Mouse (Mus musculus): Measurements from ENCODE around the gene 4930596D02Rik. TPM values are rescaled to one million over a fixed set of nuclear protein-coding genes. Genes with fewer than 3 reads are reported as not detected.

The 4930596D02Rik gene
- total RNA-seq (2021) = not detected
- long read RNA-seq, experiment 1 = 0 reads
- long read RNA-seq, experiment 2 = 0 reads

DNA sequence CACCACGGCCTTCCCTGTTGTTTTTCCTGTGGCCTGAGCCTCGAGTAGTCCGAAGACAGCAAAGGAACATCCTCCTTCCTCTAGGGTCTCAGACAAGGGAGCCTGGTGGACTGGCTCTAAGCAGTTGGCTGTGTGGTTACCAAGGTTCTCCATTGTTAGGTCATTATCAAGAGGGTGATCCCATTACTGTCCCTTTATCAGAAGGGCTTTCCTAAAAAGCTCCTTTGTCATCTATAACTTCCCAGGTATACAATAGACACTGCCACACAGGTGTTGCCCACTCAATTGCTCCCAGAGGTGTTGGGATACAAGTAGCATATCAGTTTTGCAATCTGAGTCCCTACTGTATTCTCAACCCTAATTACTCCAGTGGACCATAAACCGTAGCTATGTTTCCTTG lies at the start of gene 4930596D02Rik:
Gene 4930596D02Rik, minus strand, starts transcription at position 101 of the 400 bp plus-strand sequence.
- DNase-seq = no peak

DNA sequence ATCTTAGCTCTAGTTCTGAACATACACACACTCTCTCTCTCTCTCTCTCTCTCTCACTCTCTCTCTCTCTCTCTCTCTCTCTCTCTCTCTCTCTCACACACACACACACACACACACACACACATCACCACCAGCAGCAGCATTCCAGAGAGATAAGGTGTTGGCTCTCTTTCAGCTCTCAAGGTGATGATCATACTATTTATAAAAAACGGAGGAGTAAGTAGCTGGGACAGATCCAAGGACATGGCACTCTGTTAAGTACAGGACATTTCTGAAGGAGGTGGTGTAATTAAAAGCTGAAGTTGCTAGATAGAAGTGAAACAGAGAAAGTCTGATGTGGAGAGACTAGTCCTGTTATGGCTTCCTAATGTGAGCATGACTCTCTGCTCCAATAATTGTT lies 41.5 kb upstream of the 4930596D02Rik start:
- peak; percentile 32 to 44 for DNase-seq

GRCm38 (mm10) chr14:35845271-35845670 lies 33.5 kb upstream of the 4930596D02Rik start:
- DNase-seq = no peak

DNA sequence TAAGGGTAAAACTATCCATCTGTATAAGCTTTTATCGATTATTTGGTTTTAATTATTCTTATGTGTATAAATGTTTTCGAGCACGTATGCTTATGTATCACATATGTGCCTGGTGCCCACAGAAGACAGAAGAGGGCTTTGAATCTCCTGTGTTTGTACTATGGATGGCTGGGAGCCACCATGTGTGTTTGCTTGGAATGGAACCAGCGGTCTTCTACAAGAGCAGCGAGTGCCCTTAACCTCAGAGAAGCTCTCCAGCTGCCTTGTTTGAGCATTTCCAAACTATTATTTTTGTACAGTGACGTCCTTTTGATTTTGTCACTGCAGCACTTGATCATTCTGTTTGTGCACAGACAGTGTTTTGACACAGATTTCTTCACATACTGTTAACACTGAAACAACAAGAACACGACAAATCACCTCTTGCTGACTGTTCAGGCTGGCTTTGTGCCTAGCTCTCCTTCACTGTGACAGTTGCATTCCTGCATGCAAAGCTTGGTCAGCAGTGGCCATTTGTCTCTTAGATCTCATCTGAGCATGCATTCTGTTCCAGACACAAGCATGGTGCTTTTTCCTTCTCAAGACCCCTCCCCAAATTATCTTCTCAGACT lies 30.4 kb upstream of the 4930596D02Rik start:
- no peak for DNase-seq

DNA sequence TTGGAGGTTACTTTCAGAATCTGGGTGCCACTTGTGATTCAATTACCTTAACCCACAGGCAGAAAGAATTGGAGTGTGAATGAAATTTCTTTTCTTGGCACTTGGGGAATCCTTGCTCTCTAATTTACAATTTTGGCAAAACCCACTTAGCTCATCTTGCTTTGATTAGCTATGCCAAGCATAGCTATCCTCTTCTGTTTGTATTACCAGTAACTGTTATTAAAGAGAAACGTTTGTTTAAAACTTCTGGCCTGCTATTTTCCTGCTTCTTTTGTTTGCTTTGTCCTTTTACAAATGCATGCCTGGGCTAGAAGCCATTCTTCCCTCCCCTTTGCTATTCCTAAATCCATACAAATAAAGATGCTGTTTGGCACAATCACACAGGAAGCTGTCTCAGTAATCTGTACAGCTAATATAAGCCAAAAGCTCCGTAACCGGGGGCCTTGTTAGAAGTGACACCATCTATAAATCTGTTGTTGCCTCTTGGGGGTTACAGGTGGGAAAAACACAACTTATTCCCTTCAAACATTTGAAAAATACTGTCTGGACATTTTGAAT lies 19.0 kb downstream of the 4930596D02Rik start:
- no peak for DNase-seq

- DNase-seq = no peak
Measured at GRCm38 (mm10) chr14:35780033-35780432, 31.7 kb downstream of the 4930596D02Rik start.

DNA sequence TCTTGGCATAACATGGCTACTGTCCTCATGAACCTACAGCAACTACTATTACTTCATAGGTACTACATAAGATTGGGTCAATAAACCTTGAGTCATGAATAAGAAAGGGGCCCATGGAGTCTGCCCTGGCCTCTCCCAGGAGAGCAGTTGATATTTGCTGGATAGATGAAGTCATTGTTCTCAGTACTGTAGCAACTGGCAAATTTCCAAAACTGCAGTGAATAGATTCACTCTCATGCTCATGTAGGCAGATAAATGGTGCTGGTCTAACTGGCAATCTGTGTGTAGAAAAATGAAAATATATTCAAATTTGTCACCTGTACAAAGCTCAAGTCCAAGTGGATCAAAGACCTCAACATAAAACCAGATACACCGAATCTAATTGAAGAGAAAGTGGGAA lies 38.5 kb downstream of the 4930596D02Rik start:
- DNase-seq = no peak

All from heart, adult 18-20 months (tissue).